Mouse (Mus musculus) heart, postnatal 0 days (tissue): ENCODE data around the gene Tbck. TPM values are rescaled to one million over a fixed set of nuclear protein-coding genes. Genes with fewer than 3 reads are reported as not detected.

Experiments used
- ATAC-seq: fragments of 200-750 bp; cut with Nextera tagmentation; 2 replicates; pipeline ENCODE4 v1.8.0; 2017; ENCODE audit warnings: low read depth, moderate number of reproducible peaks, moderate library complexity; ENCODE audit not compliant: insufficient read depth
- DNase-seq: peaks from one replicate; pipeline ENCODE4 v3.0.0-alpha.2; 2016; ENCODE audit warnings: low spot score
- H3K27ac ChIP-seq: fragments of 300-500 bp; sonication (generic); 2 replicates; pipeline ENCODE4 v1.5.1; 2014; ENCODE audit warnings: low read depth, mild to moderate bottlenecking
- H3K27me3 ChIP-seq: fragments of 300-500 bp; sonication (generic); 2 replicates; pipeline ENCODE4 v1.6.1; 2014; ENCODE audit warnings: low read length, mixed read lengths; ENCODE audit not compliant: control insufficient read depth, insufficient read depth
- H3K36me3 ChIP-seq: fragments of 300-500 bp; sonication (generic); replicated peaks from 2 replicates; pipeline ENCODE4 v1.6.1; 2014; ENCODE audit warnings: low read length, mixed read lengths; ENCODE audit not compliant: control insufficient read depth, insufficient read depth
- H3K4me1 ChIP-seq: fragments of 300-500 bp; sonication (generic); 2 replicates; pipeline ENCODE4 v1.6.1; 2014; ENCODE audit warnings: antibody characterized with exemption; ENCODE audit not compliant: control insufficient read depth, insufficient read depth
- H3K4me2 ChIP-seq: fragments of 300-500 bp; sonication (generic); 2 replicates; pipeline ENCODE4 v1.6.1; 2014; ENCODE audit warnings: low read depth, mild to moderate bottlenecking, low read length, moderate library complexity
- H3K4me3 ChIP-seq: fragments of 300-500 bp; sonication (generic); 2 replicates; pipeline ENCODE4 v1.5.1; 2014; ENCODE audit warnings: low read depth, low read length
- H3K9ac ChIP-seq: fragments of 300-500 bp; sonication (generic); replicated peaks from 2 replicates; pipeline ENCODE4 v1.6.1; 2014; ENCODE audit warnings: low read depth, low read length, mixed read lengths
- H3K9me3 ChIP-seq: fragments of 300-500 bp; sonication (generic); replicated peaks from 2 replicates; pipeline ENCODE4 v1.6.1; 2016; ENCODE audit warnings: low read length; ENCODE audit not compliant: control insufficient read depth
- CTCF ChIP-seq: IDR thresholded peaks from 2 replicates; pipeline ENCODE4 v1.5.1; 2016; ENCODE audit warnings: antibody characterized with exemption, control low read depth, low read depth
- EP300 ChIP-seq: IDR thresholded peaks from 2 replicates; pipeline ENCODE4 v1.6.1; 2016; ENCODE audit warnings: antibody characterized with exemption, low read depth
- WGBS: fragments of 180-500 bp; shearing (Covaris S2); extraction: QIAGEN DNeasy Blood & Tissue Kit; methylation state at CpG from one replicate; pipeline ENCODE4 v1.1.7; 2014; 5-methylcytosine and 5-hydroxymethylcytosine counted together
- polyA plus RNA-seq: library from polyadenylated mRNA; unstranded; fragments of >200 nt; fragmentation: Nextera tagmentation; extraction: Ambion mirVana; gene quantifications from 2 replicates; pipeline ENCODE4 v1.2.1, GENCODE M21; 2015
- total RNA-seq: library from RNA; depleted of rRNA; stranded (reverse); fragments of >200 nt; gene quantifications from 2 replicates; pipeline ENCODE4 v1.2.3, GENCODE M21; 2014; ENCODE audit warnings: low replicate concordance

Tbck gene
- total and polyA plus RNA-seq, 2 experiments from 2014 or later, result 9.9 to 11.9 TPM

- Histone ChIP-seq H3K4me2 (no peak overlapping the region), H3K9ac (no peak overlapping the region), H3K4me1 (no peaks in the 10 kb centered on the region), H3K9me3 (no peaks in the 10 kb centered on the region), H3K4me3 (no peak overlapping the region), H3K27ac (no peak overlapping the region), H3K27me3 (no peaks in the 10 kb centered on the region), H3K36me3 (no peaks in the 10 kb centered on the region)
- ATAC-seq, result no peak
- 78% methylated on average over 7 of the region's 7 CpGs for WGBS
- DNase-seq, result no peak
- TF ChIP-seq EP300, result no peak
- no peak for TF ChIP-seq CTCF
These were observed 165.7 kb downstream of the Tbck start for GRCm38 (mm10) chr3:132849669-132850068.

GRCm38 (mm10) chr3:132850431-132850830, 166.5 kb downstream of the Tbck start:
- no peak overlapping the region for H3K4me3 ChIP-seq
- no peak overlapping the region for H3K9ac ChIP-seq
- 81% methylated on average over 2 of the region's 2 CpGs for WGBS
- H3K9me3 ChIP-seq, result no peaks in the 10 kb centered on the region
- TF ChIP-seq EP300 (no peak), CTCF (no peak)
- H3K36me3 ChIP-seq, result no peaks in the 10 kb centered on the region
- H3K27me3 ChIP-seq, result no peaks in the 10 kb centered on the region
- ATAC-seq (no peak), DNase-seq (no peak)
- H3K4me1 ChIP-seq, result no peaks in the 10 kb centered on the region
- no peak overlapping the region for H3K27ac ChIP-seq
- H3K4me2 ChIP-seq, result no peak overlapping the region

DNA sequence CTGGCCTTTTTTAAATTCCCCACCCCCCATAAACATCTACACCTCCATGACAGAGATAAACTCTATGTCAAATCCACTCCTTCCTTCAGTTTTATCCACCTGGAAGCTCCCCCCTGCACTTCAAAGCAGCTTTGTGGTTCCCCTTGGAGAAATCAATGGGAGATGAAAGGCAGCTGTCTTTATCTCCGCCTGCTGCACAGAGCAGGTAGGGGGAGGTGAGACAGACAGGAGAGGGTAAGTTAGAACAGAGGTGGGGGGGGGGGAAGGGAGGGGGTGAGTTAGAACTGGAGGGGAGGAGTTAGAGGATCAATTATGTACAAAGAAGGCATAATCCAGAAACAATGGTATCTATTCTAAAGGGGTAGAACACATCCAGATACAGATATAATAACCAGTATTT, 167.5 kb downstream of the Tbck start:
- Histone ChIP-seq H3K36me3 (no peaks in the 10 kb centered on the region), H3K4me2 (no peak overlapping the region), H3K9ac (no peak overlapping the region), H3K4me3 (no peak overlapping the region), H3K9me3 (no peaks in the 10 kb centered on the region), H3K27ac (no peak overlapping the region), H3K4me1 (no peaks in the 10 kb centered on the region), H3K27me3 (no peaks in the 10 kb centered on the region)
- WGBS, result 70% methylated on average over 1 of the region's 1 CpGs
- TF ChIP-seq CTCF (no peak), EP300 (no peak)
- ATAC-seq, result no peak
- DNase-seq, result no peak

- H3K27me3 ChIP-seq, result no peaks in the 10 kb centered on the region
- no peak overlapping the region for H3K27ac ChIP-seq
- no peaks in the 10 kb centered on the region for H3K4me1 ChIP-seq
- no peaks in the 10 kb centered on the region for H3K9me3 ChIP-seq
- no peak overlapping the region for H3K9ac ChIP-seq
- ATAC-seq, result no peak
- TF ChIP-seq EP300 (no peak), CTCF (no peak)
- no peak for DNase-seq
- H3K36me3 ChIP-seq, result no peaks in the 10 kb centered on the region
- H3K4me2 ChIP-seq, result no peak overlapping the region
- 59% methylated on average over 28 of the region's 28 CpGs for WGBS
- no peak overlapping the region for H3K4me3 ChIP-seq
These were observed 168.1 kb downstream of the Tbck start for GRCm38 (mm10) chr3:132851841-132852728.

GRCm38 (mm10) chr3:132854271-132854670, 170.3 kb downstream of the Tbck start:
- WGBS, result 84% methylated on average over 9 of the region's 9 CpGs
- DNase-seq (no peak), ATAC-seq (no peak)
- Histone ChIP-seq H3K9ac (no peak overlapping the region), H3K4me3 (no peak overlapping the region), H3K4me2 (no peak overlapping the region), H3K36me3 (no peaks in the 10 kb centered on the region), H3K27me3 (no peaks in the 10 kb centered on the region), H3K27ac (no peak overlapping the region), H3K4me1 (no peaks in the 10 kb centered on the region), H3K9me3 (no peaks in the 10 kb centered on the region)
- TF ChIP-seq CTCF (no peak), EP300 (no peak)
